Mouse (Mus musculus) spleen, adult 18-20 months (tissue): ENCODE data around the gene Ncor2.

Experiments used
- DNase-seq, 2 experiments: peaks; one replicate each; pipeline ENCODE4 v3.0.0; 2022; ENCODE audit warnings: mixed read lengths in 2 of 2

Ncor2 gene

GRCm38 (mm10) chr5:125190105-125190813, 11.2 kb upstream of the Ncor2 start:
- DNase-seq: no peak

- DNase-seq: peak; percentile 76 to 88
These were observed 10.6 kb upstream of the Ncor2 start for GRCm38 (mm10) chr5:125189625-125190024.

- DNase-seq: no peak
These were observed 10.0 kb upstream of the Ncor2 start for GRCm38 (mm10) chr5:125188812-125189598.

GRCm38 (mm10) chr5:125184826-125185225, 5.8 kb upstream of the Ncor2 start:
- DNase-seq: no peak

GRCm38 (mm10) chr5:125183321-125184003, 4.4 kb upstream of the Ncor2 start:
- DNase-seq: no peak

- DNase-seq: no peak
These were observed 1.7 kb upstream of the Ncor2 start for GRCm38 (mm10) chr5:125180630-125181263.

- peak; percentile 63 to 69 for DNase-seq
These were observed 963 bp upstream of the Ncor2 start for GRCm38 (mm10) chr5:125179735-125180629.

GRCm38 (mm10) chr5:125178171-125179006, 630 bp downstream of the Ncor2 start:
- DNase-seq: peak; percentile 66 to 76

GRCm38 (mm10) chr5:125177481-125178134, 1.4 kb downstream of the Ncor2 start:
- DNase-seq: peak; percentile 72 to 80

- no peak for DNase-seq
These were observed 2.2 kb downstream of the Ncor2 start for GRCm38 (mm10) chr5:125176864-125177263.

- DNase-seq: no peak
These were observed 2.7 kb downstream of the Ncor2 start for GRCm38 (mm10) chr5:125176370-125176766.

- no peak for DNase-seq
These were observed 3.2 kb downstream of the Ncor2 start for GRCm38 (mm10) chr5:125175673-125176369.

GRCm38 (mm10) chr5:125174726-125175672, 4.0 kb downstream of the Ncor2 start:
- DNase-seq: no peak

GRCm38 (mm10) chr5:125173868-125174267, 5.2 kb downstream of the Ncor2 start:
- no peak for DNase-seq

GRCm38 (mm10) chr5:125172831-125173615, 6.0 kb downstream of the Ncor2 start:
- DNase-seq: no peak

- no peak for DNase-seq
These were observed 7.8 kb downstream of the Ncor2 start for GRCm38 (mm10) chr5:125171259-125171658.

GRCm38 (mm10) chr5:125170107-125170842, 8.7 kb downstream of the Ncor2 start:
- DNase-seq: no peak
